Mouse (Mus musculus) cerebellum, adult (tissue): Measurements from ENCODE around the gene Nhsl2.

Source experiments
- ATAC-seq: cut with Nextera tagmentation; 2 replicates; pipeline ENCODE4 v1.9.2; 2017; ENCODE audit warnings: mild to moderate bottlenecking, moderate library complexity, mixed read lengths; ENCODE audit not compliant: insufficient number of reproducible peaks, low FRiP score, low TSS enrichment

Gene Nhsl2

DNA sequence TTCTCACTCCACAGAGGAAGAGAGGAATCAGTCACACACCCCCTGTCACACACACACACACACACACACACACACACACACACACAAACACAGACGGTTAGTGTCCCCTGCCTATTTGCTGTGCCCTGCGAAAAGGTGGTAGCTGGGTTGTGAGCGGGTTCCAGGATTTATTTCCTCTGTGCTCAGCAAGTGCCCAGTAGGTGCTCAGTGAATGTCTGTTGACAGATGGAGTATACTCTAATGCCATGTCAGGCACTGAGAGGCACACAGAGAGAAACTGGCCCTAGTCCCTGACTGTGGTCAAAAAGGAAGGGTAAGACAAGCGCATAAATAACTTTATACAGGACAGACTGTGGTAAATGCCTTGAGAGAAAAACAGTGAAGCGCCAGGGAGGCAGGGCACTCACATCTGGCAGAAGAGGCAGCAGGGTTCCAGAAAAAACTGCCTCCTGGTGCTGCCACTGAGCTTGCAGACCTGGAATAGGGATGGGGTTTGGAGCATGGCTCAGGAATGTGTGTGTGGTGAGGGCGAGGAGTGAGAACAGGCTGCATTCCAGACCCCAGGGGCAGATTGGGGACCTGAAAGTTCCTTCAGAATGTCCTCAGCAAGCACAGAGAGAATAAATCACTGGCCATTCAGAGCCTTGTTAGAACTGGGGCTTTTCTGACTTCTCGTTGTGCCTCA lies 52.8 kb downstream of the Nhsl2 start:
- peak; percentile 86 for ATAC-seq

DNA sequence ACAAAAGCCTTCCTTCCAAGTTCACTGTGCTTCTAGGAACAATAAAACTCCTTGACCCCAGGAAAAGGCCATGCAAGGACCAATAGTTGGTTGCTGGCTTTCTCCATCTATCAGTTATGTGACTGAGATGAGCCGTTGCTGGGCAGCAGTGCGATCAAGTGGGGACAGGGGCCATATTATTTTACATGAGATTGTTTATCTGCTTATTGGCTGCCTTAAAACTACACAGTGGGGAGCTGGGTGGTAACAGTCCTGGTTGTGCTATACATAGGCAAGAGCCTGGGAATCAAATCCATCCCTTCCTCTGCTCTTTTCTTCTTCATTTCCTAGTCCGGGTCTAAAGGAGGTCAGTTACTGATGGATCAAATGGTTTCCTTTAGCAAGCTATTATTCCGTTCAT lies 53.4 kb downstream of the Nhsl2 start:
- no peak for ATAC-seq

DNA sequence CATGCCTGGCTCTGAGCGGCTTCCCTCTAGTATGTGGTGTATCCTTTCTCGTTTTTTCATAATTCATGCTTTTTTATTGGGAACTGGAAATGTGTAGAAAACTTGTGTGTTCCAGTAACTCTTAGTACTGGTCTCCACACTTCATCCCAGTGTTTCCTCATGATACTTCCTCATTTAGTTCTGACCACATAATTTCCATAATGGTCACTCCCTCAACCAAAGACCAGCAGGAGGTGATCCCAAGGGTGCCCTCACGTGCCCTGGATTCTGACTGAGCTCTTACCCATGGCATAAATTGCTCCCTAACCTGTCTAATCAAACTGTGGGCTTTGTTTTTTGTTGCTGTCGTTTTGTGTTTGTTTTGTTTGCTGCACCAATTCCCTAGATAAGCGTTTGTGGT lies 58.1 kb downstream of the Nhsl2 start:
- no peak for ATAC-seq

DNA sequence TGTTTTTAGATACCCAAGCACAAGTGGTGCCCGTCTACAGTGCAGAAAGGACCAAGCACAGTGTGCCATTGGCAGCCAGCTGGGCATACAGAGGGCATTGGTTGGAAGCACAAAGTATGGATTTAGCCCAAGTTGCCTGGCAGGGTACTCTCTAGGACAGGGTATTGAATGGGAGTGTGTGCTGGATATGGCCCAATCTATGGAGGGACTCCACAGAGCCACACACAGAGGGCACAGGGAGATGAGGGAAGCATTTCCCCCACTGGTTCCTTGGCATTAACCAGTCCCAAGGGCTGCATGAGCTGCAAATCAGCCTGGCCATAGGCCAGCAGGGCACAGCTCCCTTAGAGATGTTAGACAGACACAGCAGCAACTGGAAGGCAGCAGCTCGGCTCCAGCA lies 79.9 kb downstream of the Nhsl2 start:
- no peak for ATAC-seq

DNA sequence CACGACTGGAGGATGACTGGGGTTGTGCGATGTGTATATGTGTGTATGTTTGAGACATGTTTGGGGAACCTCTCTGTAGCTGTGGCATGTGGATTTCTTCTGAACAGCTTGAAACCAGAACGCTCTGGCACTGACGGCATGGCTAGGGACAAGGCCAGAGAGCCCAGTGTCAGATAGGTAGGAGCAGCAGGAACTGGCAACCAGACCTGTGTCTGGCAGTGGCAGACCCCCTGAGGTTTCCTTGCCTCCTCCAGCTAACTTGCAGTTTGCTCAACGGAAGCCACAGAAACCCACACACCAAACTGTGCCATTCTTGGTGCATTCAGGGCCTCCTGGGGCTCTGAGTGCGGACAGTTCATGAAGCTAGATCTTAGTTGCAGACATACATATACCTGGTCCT lies 81.1 kb downstream of the Nhsl2 start:
- ATAC-seq, result no peak; the same call in 1 of the 2 replicates

DNA sequence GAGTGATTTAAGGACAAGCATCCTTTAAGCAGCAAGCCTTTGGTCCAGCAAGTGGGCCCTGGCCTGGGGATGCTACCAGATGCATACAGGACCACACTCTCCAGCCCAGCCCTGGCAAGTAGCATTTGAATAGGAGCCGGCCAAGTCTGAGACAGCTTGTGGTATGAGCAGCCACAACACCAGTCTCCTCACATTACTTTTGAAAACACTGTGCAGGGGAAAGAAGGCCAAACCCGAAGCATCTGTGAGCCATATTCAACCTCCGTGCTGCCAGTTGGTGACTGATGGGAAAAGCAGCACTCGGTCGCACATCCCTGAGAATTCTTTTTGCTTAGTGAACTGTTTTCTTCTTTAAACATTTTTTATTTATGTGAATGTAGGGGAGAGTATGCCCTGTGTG lies 81.8 kb downstream of the Nhsl2 start:
- ATAC-seq, result no peak

DNA sequence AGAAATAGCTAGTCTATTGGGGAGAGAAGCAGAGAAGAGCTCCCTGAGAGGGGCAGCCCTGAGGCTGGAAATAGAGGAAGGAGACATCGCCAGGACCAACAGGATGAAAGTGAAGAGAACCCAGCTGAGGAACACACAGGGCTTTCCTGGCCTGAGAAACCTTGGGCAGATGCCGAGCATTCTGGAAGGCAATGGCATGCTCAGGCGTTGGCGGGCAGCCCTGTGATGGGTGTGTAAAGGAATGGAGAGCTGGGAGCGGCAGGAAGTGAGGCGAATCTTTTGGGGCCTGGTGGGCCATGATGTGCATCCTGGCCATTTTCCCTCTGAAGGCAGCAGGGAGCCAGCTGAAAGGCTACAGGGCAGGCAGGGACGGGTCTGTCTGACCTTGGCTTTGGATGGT lies 83.1 kb downstream of the Nhsl2 start:
- ATAC-seq, result peak; percentile 63; the same call in 1 of the 2 replicates

DNA sequence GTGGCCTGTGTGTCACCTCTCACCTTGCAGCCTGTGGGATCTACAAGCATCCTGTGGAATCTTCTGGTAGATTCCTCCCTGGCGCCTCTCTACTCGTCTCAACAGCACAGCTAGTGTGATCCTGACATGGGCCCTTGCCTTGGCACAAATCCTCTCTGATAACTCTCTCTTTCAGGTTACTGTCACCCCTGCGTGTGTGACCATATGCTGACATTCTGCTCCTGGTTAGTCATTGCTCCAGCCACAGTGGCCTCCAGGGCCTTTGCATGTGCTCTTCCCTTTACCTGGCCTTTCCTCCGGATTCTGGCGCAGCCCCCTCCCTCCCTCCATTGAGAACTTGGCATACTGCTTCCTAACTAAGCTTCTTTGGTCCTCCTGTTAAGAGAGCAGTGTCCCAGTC lies 84.2 kb downstream of the Nhsl2 start:
- peak; percentile 26; the same call in 1 of the 2 replicates for ATAC-seq

DNA sequence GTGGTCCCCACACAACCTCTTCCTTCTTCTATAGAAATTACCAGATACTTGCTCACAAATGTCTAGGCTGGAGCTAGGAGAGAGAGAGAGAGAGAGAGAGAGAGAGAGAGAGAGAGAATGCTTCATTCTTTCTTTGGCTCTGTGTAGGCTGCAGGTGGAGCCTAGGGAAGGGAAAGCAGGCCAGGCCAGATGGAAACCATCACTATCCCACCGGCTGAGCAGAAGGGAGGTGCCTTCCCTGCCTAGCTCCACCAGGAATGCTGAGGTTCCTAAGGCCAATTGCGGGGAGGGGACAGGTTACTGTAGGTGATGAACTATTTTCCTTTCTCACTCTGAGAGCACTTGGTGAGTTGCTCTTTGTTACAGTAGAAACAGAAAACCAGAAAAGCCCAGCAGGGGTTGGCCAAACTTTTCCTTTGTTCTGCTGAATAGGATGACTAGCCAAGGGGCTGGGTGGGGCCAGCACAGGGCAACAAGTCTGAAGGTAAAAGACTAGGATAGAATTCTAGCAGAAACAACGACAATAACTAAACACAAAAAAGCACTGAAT lies 86.2 kb downstream of the Nhsl2 start:
- ATAC-seq, result 0 out of 2 replicates have a peak, but pooled peaks have one; percentile 49

DNA sequence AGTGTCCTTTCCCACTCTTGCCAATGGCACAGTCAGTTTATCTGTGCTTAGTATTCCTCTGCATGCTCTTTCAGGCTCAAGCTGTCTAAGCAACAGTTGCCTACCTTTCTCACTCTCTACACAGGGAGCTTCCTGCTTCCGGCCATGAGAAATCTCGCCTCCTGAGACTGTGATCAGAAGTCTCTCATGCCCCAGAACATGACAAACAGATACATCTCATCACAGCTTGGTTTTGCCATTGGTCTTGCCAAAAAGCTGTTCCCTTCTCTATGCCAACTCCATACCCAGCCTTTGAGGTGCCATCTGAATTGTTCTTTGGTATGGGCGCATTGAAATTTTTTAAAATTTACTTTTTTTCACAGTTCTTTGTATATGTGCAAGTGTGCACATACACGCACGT lies 90.3 kb downstream of the Nhsl2 start:
- ATAC-seq, result no peak

DNA sequence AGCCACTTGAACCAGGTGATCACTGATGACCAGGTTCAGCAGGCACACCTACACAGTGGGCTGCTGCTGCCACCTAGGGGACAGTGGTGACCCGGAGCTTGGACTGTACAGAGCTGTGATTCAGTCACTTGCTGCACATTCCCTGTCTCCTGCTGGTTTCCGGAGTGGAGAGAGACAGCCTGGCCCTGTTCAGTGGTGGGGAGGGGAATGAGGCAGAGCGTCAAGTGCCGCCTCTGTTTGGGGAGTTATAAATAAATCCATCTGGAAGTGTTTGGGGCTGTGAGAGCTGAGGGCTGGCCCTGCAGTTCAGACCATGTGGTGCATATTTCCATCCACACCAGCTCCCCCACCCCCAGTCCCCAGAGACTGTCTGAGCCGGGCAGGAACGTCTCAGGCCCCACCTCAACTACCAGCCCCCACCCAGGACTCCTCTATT lies 93.3 kb downstream of the Nhsl2 start:
- peak; percentile 96 for ATAC-seq

DNA sequence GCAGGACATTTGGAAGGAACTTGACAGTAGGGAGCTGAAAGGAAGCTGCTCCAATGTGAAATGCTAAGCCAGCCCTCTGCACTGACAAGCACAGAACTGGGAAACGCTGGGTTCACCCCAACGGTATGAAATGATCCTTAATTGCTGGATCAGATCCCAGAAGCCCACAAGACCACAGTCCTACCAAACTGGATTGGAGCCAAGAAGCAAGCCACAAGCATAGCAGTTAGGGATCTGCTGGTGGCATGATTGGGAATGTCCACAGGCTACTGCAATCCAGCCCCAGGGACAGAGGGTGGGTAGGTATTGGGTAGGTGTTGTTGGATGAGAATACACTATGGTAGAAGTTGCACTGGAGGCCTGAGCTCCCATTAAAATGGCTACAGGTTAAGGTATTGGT lies 94.6 kb downstream of the Nhsl2 start:
- ATAC-seq, result no peak

DNA sequence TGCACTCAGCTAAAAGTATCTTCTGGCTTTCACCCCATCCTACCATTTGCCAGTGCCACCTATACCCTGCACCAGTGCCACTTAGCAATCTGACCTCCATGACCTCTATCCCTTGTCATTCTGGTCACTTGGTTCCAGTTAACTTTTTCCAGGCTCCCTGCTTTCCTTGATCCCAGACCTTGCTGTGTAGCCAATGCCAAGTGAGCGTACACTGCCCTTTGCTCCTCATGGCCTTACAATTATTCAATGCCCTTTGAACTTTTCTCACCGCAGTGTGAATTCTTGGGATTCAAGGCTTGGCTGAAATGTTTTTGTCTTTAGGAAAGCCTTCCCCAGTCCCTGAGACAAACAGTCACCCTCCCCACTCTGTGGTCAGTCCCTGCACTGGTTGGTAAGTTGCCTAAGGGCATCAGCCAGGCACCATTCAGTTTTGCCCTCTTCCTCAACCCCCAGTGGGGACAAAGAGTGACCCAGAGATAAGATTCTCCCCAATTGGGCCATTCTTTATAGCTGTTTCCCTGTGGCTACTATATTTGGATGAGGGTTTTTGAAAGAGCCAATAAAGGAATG lies 95.7 kb downstream of the Nhsl2 start:
- ATAC-seq, result no peak

DNA sequence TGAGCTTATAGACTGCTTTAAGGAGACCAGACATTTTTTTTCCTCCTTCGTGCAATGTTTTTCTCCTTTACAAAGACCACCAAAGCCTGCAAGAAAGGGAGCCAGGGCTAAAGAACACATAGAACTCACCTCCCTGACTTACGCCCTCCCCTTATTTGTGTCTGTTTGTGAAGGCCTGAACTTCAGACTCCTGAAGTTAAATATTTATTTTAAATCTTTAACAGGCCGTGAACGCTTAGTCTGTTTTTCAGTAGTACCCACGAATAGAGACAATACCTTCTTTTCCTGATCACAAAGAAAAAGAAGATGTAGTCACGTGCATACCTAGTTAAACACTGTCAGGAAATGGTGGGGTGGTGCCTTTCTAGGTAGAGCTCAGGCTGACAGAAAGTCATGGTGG lies 103.3 kb downstream of the Nhsl2 start:
- no peak for ATAC-seq

DNA sequence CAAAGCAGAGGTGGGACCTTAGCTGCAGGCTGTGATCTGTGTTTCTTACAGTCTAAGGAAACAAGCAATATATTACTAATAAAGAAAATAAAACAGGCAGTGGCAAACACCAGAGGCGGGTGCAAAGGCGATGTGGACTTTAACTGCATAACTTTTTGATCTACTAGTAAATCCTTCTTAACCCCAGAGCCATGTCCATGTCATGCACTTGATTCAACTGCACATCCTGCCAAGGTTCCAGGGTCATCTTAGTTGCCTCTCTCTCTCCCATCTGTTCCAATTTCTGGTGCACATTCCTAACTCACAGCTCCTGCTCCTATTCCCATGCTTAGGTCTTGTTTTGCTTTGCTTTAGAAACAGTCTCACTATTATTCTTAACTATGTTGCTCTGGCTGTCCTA lies 104.1 kb downstream of the Nhsl2 start:
- no peak for ATAC-seq

DNA sequence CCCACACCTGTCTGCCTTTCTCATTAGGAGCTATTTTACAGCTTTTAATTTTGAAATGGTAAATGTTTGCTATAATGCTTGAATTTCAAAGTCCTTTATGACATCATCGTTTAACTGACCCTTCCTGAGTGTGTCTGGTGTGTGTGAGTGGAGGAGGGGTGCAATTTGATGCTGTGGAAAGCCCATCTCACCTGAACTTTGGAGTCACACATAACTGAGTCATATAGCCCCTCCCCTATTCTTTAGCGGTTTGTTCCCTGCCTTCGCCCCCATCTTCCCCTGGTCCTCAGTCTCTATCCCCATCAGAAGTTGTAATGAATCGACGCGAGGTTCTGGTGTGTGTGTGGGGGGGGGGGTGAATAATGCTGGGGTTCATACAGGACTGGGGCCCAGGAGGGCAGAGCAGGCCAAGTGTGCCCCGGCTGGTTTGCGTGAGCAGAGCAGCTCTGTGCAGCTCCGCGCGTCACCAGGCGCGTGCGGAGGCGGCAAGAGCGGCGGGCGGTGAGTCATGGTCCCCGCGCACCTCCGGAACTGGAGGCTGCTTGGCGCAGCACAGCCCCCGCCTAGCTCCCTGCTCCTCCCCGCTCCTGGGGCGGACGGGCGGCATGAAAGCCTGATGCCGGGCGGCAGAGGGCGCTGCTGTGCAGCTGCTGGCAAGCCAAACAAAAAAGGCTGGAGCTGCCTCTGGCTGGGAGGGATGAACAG lies 104.8 kb downstream of the Nhsl2 start:
- peak; percentile 97 for ATAC-seq

DNA sequence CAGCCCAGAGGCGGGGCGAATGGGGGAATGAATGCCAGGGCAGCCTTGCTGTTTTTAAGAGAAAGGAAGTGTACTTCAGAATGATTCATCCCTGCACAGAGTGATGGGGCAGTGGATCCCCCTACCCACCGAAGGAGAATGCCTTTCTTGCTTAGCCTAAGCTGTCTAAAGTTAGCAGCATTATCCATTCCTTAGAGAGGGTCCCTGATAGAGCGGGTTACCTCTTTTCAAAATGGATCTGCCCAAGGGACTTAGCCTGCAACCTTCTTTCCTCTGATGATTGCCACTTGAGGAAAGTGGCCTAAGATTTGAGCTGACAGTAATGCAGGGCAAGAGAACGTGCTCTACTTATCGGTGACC lies 105.3 kb downstream of the Nhsl2 start:
- no peak for ATAC-seq

DNA sequence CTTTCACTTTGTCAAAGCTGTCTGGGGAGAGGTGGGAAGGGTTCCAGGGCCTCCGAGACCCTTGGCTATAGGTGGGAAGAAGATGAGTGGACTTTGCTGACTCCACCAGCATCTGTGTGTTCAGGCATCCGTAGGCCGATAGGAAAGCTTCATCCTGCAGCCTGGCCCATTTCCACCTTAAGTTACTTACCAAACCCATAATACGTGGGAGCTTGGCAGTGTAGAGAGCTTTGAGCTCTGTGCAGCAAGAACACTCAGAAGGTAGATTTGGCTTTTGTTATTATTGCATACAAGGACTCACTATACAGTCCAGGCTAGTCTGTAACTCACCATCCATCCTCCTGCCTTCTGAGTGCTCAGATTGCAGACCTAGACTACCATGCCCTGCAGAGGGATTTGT lies 112.7 kb downstream of the Nhsl2 start:
- no peak for ATAC-seq

DNA sequence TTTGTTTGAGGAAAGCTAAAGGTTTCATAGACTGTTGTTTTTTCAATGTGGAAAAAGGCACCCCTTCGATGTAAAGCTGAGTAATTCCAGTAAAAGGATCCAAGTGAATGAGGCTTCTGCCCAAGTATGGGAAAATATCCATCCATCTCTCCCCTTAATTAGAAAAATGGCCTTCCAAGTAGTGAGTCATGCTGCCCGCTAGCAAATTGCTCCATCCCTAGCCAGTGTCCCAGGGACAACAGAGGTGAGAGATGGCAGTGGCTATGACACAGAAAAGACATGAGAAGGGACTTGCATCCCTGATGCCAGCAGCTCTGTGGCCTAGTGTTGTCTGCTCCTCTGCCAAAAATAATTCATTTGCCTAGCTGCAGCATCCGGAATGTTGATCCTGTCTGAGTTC lies 114.5 kb downstream of the Nhsl2 start:
- ATAC-seq, result no peak

DNA sequence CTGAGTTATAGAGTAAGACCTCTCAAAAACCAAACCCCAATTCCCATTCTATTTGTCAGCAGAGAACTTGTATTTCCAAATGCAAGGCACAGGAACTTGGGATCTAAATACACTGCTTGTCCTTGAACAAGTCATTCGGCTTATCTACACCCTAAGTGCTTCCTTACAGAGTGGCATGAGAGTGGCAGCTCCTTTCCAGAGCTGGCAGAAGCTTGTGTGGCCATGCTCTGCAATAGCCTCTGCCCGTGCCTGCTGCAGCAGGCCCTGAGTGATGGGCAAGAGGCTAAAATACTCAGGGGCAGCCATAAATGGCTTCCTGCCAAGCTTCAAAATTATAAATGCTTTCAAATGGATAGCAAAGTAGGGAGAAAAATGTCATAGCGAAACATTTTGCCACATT lies 123.8 kb downstream of the Nhsl2 start:
- ATAC-seq, result no peak

DNA sequence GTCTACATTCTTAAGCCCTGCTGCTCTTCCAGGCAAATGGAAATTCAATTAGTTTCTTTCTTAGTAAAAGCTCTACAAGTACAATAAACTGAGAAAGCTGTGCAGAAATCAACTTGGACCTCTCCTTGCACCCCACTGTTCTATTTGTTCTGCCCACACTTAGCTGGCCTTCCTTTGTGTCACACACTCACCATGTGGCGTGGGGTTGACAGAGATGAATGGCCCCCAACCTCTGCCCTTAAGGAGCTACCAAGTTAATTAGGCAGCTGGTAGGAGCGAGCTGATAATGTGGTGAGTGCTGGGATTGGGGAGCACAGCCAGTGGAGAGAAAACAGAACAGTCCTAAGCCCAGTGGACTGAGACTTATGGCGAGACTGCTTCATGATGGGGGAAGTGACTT lies 127.7 kb downstream of the Nhsl2 start:
- no peak for ATAC-seq

DNA sequence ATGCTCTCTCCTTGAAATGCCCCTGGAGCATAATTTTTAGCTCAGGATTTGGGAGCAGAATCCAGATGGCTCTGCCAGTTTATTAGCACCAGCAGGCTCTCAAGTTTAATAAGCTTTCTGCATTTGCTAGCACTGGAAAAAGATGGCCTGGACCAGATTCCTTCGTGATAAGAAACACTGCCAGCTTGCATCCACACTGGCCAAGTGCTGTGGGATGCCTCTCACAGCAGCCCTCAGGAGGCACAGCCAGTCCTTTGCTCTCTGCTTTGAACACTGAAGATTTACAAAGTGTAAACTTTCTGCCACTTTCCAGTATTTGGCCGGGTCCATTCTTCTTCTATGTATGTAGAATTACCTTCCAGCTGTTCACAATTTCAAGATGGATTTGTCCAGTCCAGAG lies 129.7 kb downstream of the Nhsl2 start:
- no peak for ATAC-seq
